In the genomic region with DNA sequence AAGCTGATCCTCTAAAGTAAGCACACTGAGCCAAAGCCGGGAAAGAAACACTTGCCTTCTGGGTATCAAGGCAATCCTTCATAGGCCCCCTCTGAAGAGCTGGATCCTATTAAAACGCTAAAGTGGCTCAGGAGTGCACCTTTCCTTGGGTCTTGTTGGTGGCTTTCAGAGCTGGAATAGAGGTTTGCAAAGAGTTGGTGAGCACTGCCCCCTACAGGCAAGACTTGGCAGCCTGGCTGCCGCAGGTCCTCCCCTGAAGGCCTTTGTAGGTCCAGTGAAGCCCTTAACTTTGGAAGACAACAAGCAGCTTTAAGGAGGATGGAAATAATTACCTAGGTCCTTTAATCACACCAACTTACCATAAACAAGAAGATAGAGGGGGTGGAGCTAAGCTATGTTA, we compare ENCODE assay signal across 8 mouse cellular contexts. TPM values are rescaled to one million over a fixed set of nuclear protein-coding genes. Genes with fewer than 3 reads are reported as not detected.
A peak's percentile ranks its signal among the peaks of the same experiment; 100 is the strongest.
DNase-seq lines count a peak whose midpoint lies in the region; ATAC-seq and TF ChIP-seq lines count a peak whose summit lies in the region.
"Had no signal": no experiment of that assay in that cellular context is flagged by ENCODE, and none has a peak within 500 bp of the region (broad histone marks: within the 10 kb centered on the region; RNA-seq: fewer than 3 reads in every experiment).

No protein-coding gene starts in this region.

- TF ChIP-seq CTCF in thymus, adult 2 months (IDR thresholded peaks at IDR 0.05; ENCODE audit: borderline replicate concordance, control insufficient read depth, extremely low read depth, insufficient read depth, low read length, poor library complexity) = peak; percentile 87; the same call in 1 of the 2 replicates
- peak; percentile 96 for TF ChIP-seq CTCF in cortical plate, adult 2 months (IDR thresholded peaks at IDR 0.05; ENCODE audit: extremely low read depth, insufficient read depth, low read length)
- TF ChIP-seq CTCF in hindbrain, postnatal 0 days (IDR thresholded peaks at IDR 0.05; ENCODE audit: low read depth) = peak; percentile 94
- TF ChIP-seq CTCF in liver, adult 2 months (IDR thresholded peaks at IDR 0.05; ENCODE audit: low read depth, low read length) = peak; percentile 97

- peaks cover 7% of the 10 kb centered on the region for H3K4me1 ChIP-seq in thymus, adult 2 months (replicated peaks; ENCODE audit: control insufficient read depth, insufficient read depth, low read length)
- H3K4me1 ChIP-seq in cortical plate, adult 2 months (ENCODE audit: control insufficient read depth, insufficient read depth, low read length) = peaks cover 3% of the 10 kb centered on the region
- H3K4me1 ChIP-seq in hindbrain, postnatal 0 days (ENCODE audit: insufficient read depth, low read length) = peaks cover 6% of the 10 kb centered on the region
- H3K4me1 ChIP-seq in liver, adult 2 months (ENCODE audit: control insufficient read depth, insufficient read depth, low read length) = peaks cover 11% of the 10 kb centered on the region

- DNase-seq in thymus, adult 2 months = peak; percentile 59
- DNase-seq in thymus, adult 18-20 months = no peak
- peak; percentile 88 for DNase-seq in adipocyte (ENCODE audit: low spot score)
- DNase-seq in hindbrain, postnatal 0 days (ENCODE audit: low spot score) = peak; percentile 88
- peak; percentile 54 for DNase-seq in liver, adult 2 months (ENCODE audit: extremely low read depth, low read depth, low spot score)
- peak; percentile 91 for DNase-seq in retina, embryonic 14.5 days (ENCODE audit: low spot score)

- H3K27ac ChIP-seq in thymus, adult 2 months (ENCODE audit: control insufficient read depth, insufficient read depth, low read length) = no peak overlapping the region
- no peak overlapping the region for H3K27ac ChIP-seq in cortical plate, adult 2 months (ENCODE audit: insufficient read depth, low read length)
- no peak overlapping the region for H3K27ac ChIP-seq in hindbrain, postnatal 0 days
- no peak overlapping the region for H3K27ac ChIP-seq in liver, adult 2 months (replicated peaks; ENCODE audit: insufficient read depth, low read depth, low read length)
- H3K27ac ChIP-seq: hindbrain, embryonic 15.5 days had no signal

- WGBS in thymus, adult 2 months = 9% methylated on average over 3 of the region's 3 CpGs
- WGBS in hindbrain, postnatal 0 days = 10% methylated on average over 3 of the region's 3 CpGs
- 5% methylated on average over 3 of the region's 3 CpGs for WGBS in liver, adult 2 months

- peaks cover 4% of the 10 kb centered on the region; the same call in 1 of the 2 replicates for H3K79me2 ChIP-seq in liver, adult 2 months (ENCODE audit: control insufficient read depth, insufficient read depth, low read length)

- no peaks in the 10 kb centered on the region for H3K9me3 ChIP-seq in hindbrain, postnatal 0 days (ENCODE audit: low read length)
- H3K9me3 ChIP-seq: hindbrain, embryonic 15.5 days had no signal

- no peak overlapping the region for H3K4me3 ChIP-seq in thymus, adult 2 months (ENCODE audit: control insufficient read depth, insufficient read depth, low read length)
- H3K4me3 ChIP-seq in cortical plate, adult 2 months (ENCODE audit: insufficient read depth, low read length) = no peak overlapping the region
- H3K4me3 ChIP-seq in hindbrain, postnatal 0 days (ENCODE audit: low read length) = no peak overlapping the region
- H3K4me3 ChIP-seq in liver, adult 2 months (ENCODE audit: insufficient read depth, low read depth, low read length) = no peak overlapping the region
- H3K4me3 ChIP-seq: hindbrain, embryonic 15.5 days had no signal

- no peak overlapping the region for H3K9ac ChIP-seq in hindbrain, postnatal 0 days (replicated peaks; ENCODE audit: low read length)
- H3K9ac ChIP-seq in liver, adult 2 months (ENCODE audit: low read depth, low read length) = no peak overlapping the region
- H3K9ac ChIP-seq: hindbrain, embryonic 15.5 days had no signal

- TF ChIP-seq POLR2A in thymus, adult 2 months (IDR thresholded peaks at IDR 0.05; ENCODE audit: control insufficient read depth, extremely low read depth, insufficient read depth, low read length, poor library complexity) = no peak
- TF ChIP-seq POLR2A in cortical plate, adult 2 months (IDR thresholded peaks at IDR 0.05; ENCODE audit: extremely low read depth, insufficient read depth, low read length) = no peak
- TF ChIP-seq POLR2A in liver, adult 2 months (IDR thresholded peaks at IDR 0.05; ENCODE audit: extremely low read depth, insufficient read depth, low read length) = no peak

- H3K4me2 ChIP-seq in hindbrain, postnatal 0 days (ENCODE audit: low read depth, low read length) = no peak overlapping the region
- H3K4me2 ChIP-seq: hindbrain, embryonic 15.5 days had no signal

- no peaks in the 10 kb centered on the region for H3K36me3 ChIP-seq in thymus, adult 2 months (ENCODE audit: control insufficient read depth, insufficient read depth, low read length)
- H3K36me3 ChIP-seq in hindbrain, postnatal 0 days (ENCODE audit: insufficient read depth, low read length) = no peaks in the 10 kb centered on the region
- no peaks in the 10 kb centered on the region for H3K36me3 ChIP-seq in liver, adult 2 months (ENCODE audit: control insufficient read depth, insufficient read depth, low read length)
- H3K36me3 ChIP-seq: hindbrain, embryonic 15.5 days had no signal

- ATAC-seq in hindbrain, postnatal 0 days = peak; percentile 56; the same call in 1 of the 2 replicates

- H3K27me3 ChIP-seq in thymus, adult 2 months (ENCODE audit: control insufficient read depth, insufficient read depth, low read length) = no peaks in the 10 kb centered on the region
- no peaks in the 10 kb centered on the region for H3K27me3 ChIP-seq in hindbrain, postnatal 0 days (ENCODE audit: insufficient read depth, low read length)
- H3K27me3 ChIP-seq in liver, adult 2 months (ENCODE audit: control insufficient read depth, insufficient read depth, low read length) = no peaks in the 10 kb centered on the region

RNA-seq across cellular contexts. Expression of a gene that starts 2.4 kb away (rescaled TPM):
- polyA plus RNA-seq in thymus, adult 2 months (2012; rRNA removed) = 75.6 and 75.7 TPM in 2 replicates
- polyA plus RNA-seq in cortical plate, adult 2 months (2012; rRNA removed) = 26.3 and 29.6 TPM in 2 replicates
- total RNA-seq in hindbrain, postnatal 0 days (2014; rRNA removed) = 48.2 and 49.3 TPM in 2 replicates
- polyA plus RNA-seq in hindbrain, postnatal 0 days (2015; fragmentation: Nextera tagmentation; extraction: Ambion mirVana) = 32.5 and 36.0 TPM in 2 replicates
- 4.8 and 4.9 TPM in 2 replicates for total RNA-seq in liver, adult 2 months (2014; rRNA removed)
- polyA plus RNA-seq in liver, adult 2 months (2012; rRNA removed) = 6.7 and 9.5 TPM in 2 replicates

RNA-seq across cellular contexts. Expression of a gene that starts 10.4 kb away (rescaled TPM):
- 75.7 and 86.1 TPM in 2 replicates for polyA plus RNA-seq in thymus, adult 2 months (2012; rRNA removed)
- 38.5 and 39.1 TPM in 2 replicates for polyA plus RNA-seq in cortical plate, adult 2 months (2012; rRNA removed)
- total RNA-seq in hindbrain, postnatal 0 days (2014; rRNA removed) = 88.5 and 106 TPM in 2 replicates
- 82.9 and 84.4 TPM in 2 replicates for polyA plus RNA-seq in hindbrain, postnatal 0 days (2015; fragmentation: Nextera tagmentation; extraction: Ambion mirVana)
- total RNA-seq in liver, adult 2 months (2014; rRNA removed) = 42.9 and 44.4 TPM in 2 replicates
- 23.1 and 29.1 TPM in 2 replicates for polyA plus RNA-seq in liver, adult 2 months (2012; rRNA removed)

RNA-seq across cellular contexts. Expression of a gene that starts 18.9 kb away (rescaled TPM):
- polyA plus RNA-seq in thymus, adult 2 months (2012; rRNA removed) = 4.4 and 4.8 TPM in 2 replicates
- 15.5 and 17.2 TPM in 2 replicates for polyA plus RNA-seq in cortical plate, adult 2 months (2012; rRNA removed)
- total RNA-seq in hindbrain, postnatal 0 days (2014; rRNA removed) = 82.0 and 98.9 TPM in 2 replicates
- 90.1 and 95.8 TPM in 2 replicates for polyA plus RNA-seq in hindbrain, postnatal 0 days (2015; fragmentation: Nextera tagmentation; extraction: Ambion mirVana)
- total RNA-seq in liver, adult 2 months (2014; rRNA removed) = 0.27 TPM in 1 of 2 replicates, not detected in the other
- polyA plus RNA-seq in liver, adult 2 months (2012; rRNA removed) = 0.12 and 0.14 TPM in 2 replicates

Comparison
In these comparisons a context has a peak if more than half of its experiments do, and no peak if none do; other contexts are left out.
1. DNase-seq: peak in thymus, adult 2 months (single experiment), adipocyte (single experiment), hindbrain, postnatal 0 days (single experiment), liver, adult 2 months (single experiment) and retina, embryonic 14.5 days (single experiment); none in thymus, adult 18-20 months (0 of 2).
2. Peak in every context shown above with its lines, with median percentiles within 50 percentile points of each other: CTCF ChIP-seq.